Mouse (Mus musculus) limb, embryonic 14.5 days (tissue): ENCODE measurements around the gene Nacad. TPM values are rescaled to one million over a fixed set of nuclear protein-coding genes. Genes with fewer than 3 reads are reported as not detected.
A peak's percentile ranks its signal among the peaks of the same experiment; 100 is the strongest.
"Not testable (repeated sequence)": the region's sequence is repeated elsewhere in the genome, so short reads cannot be mapped to it uniquely, and the experiment has no call there.

Experiments used
- ATAC-seq: fragments of 200-750 bp; cut with Nextera tagmentation; 2 replicates; pipeline ENCODE4 v1.8.0; 2017; ENCODE audit warnings: low read depth, moderate number of reproducible peaks, moderate TSS enrichment; ENCODE audit not compliant: low FRiP score
- DNase-seq: peaks from one replicate; pipeline ENCODE4 v3.0.0-alpha.2; 2015; ENCODE audit warnings: low spot score
- H3K27ac ChIP-seq: fragments of 300-500 bp; sonication (generic); replicated peaks from 2 replicates; pipeline ENCODE4 v1.5.1; 2014; ENCODE audit warnings: low read depth, mild to moderate bottlenecking, low read length, moderate library complexity, mixed read lengths
- H3K27me3 ChIP-seq: fragments of 300-500 bp; sonication (generic); 2 replicates; pipeline ENCODE4 v1.6.1; 2014; ENCODE audit warnings: low read length, mixed read lengths; ENCODE audit not compliant: control insufficient read depth, insufficient read depth
- H3K36me3 ChIP-seq: fragments of 300-500 bp; sonication (generic); 2 replicates; pipeline ENCODE4 v1.6.1; 2014; ENCODE audit warnings: mild to moderate bottlenecking, low read length, moderate library complexity, mixed read lengths; ENCODE audit not compliant: control insufficient read depth, insufficient read depth
- H3K4me1 ChIP-seq: fragments of 300-500 bp; sonication (generic); 2 replicates; pipeline ENCODE4 v1.6.1; 2014; ENCODE audit warnings: antibody characterized with exemption, low read length, mixed read lengths; ENCODE audit not compliant: control insufficient read depth, insufficient read depth
- H3K4me2 ChIP-seq: fragments of 300-500 bp; sonication (generic); replicated peaks from 2 replicates; pipeline ENCODE4 v1.6.1; 2014; ENCODE audit warnings: low read depth, mild to moderate bottlenecking, low read length, moderate library complexity; ENCODE audit not compliant: severe bottlenecking
- H3K4me3 ChIP-seq: fragments of 300-500 bp; sonication (generic); replicated peaks from 2 replicates; pipeline ENCODE4 v1.5.1; 2014; ENCODE audit warnings: low read length
- H3K9ac ChIP-seq: fragments of 300-500 bp; sonication (generic); 2 replicates; pipeline ENCODE4 v1.6.1; 2014; ENCODE audit warnings: mild to moderate bottlenecking, low read depth, low read length, moderate library complexity; ENCODE audit not compliant: severe bottlenecking
- H3K9me3 ChIP-seq: fragments of 300-500 bp; sonication (generic); 2 replicates; pipeline ENCODE4 v1.6.1; 2016; ENCODE audit warnings: low read length; ENCODE audit not compliant: control insufficient read depth
- POLR2A ChIP-seq: fragments of 200-500 bp; IDR thresholded peaks from 2 replicates; pipeline ENCODE4 v1.8.0; 2012; ENCODE audit warnings: inconsistent platforms, mild to moderate bottlenecking, moderate library complexity, borderline replicate concordance; ENCODE audit not compliant: insufficient read depth, insufficient read length; ENCODE audit errors: extremely low read depth
- WGBS: fragments of 180-500 bp; shearing (Covaris S2); extraction: QIAGEN DNeasy Blood & Tissue Kit; methylation state at CpG from one replicate; pipeline ENCODE4 v1.1.7; 2014; 5-methylcytosine and 5-hydroxymethylcytosine counted together
- polyA plus RNA-seq, 2 experiments: library from polyadenylated mRNA; depleted of rRNA in 1 of 2; stranded (reverse) in 1 of 2; unstranded in 1 of 2; fragments of >200 nt; fragmentation: Nextera tagmentation in 1 of 2; extraction: Ambion mirVana in 1 of 2; gene quantifications; 2 replicates each; pipeline versions ENCODE4 v1.2.1 to v1.2.3; 2012 to 2014

Nacad gene
- polyA plus RNA-seq (2012; rRNA removed) (2.0 and 2.1 TPM in 2 replicates), polyA plus RNA-seq (2014; fragmentation: Nextera tagmentation; extraction: Ambion mirVana) (0.89 and 1.7 TPM in 2 replicates)

DNA sequence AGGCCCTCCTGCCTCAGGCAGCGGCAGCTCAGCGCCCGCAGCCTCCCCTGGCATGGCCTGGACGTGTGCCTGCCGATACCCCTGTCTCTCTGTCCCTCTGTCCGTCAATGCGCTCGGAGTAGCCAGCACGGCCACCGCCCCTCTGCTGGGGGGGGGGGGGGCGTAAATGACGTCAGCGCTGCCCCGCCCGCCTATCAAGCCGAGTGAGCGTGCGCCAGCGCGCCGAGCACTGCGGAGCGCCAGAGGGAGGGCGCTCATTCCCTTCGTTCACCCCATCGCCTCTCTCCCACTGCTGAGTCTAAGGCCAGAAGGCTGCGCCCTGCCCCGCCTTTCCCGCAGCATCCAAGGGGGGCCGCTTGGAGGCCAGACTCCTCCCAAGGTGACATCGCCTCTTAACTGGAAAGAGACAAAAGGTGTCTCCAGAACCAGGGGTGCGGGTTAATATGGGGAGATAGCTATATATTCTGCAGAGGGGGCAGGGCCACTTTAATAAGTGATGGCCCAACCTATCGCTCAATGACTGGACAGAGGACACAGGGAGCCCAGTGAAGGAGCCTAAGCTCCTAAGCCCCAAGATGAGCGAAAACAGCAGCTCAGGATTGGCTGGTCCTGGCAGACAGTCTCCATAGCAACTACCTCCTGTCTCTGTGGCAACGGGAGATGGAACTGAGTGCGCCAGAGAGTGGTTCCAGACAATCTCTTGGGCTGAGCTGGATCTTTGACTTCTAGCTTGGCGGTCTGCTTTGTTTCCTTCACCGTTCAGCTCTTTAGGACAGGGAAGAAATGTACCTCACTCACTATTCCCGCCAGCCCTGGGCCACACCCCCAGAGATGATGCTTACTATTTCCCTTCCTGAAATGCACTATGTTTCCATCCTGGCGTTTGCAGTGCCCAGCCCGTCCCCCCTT, at the start of gene Nacad:
Gene Nacad (minus strand): TSS at position 563 of the 909 bp plus-strand sequence.
- Histone ChIP-seq H3K27ac (no peak within 1 kb of the TSS), H3K4me2 (peak within 1 kb of the TSS; percentile 71), H3K27me3 (peaks cover 21% of the 10 kb centered on the region; the same call in 1 of the 2 replicates), H3K4me1 (peaks cover 15% of the 10 kb centered on the region; the same call in 1 of the 2 replicates), H3K36me3 (0 out of 2 replicates have a peak, but pooled peaks cover 2% of the 10 kb centered on the region), H3K9ac (peak within 1 kb of the TSS; percentile 52), H3K4me3 (peak within 1 kb of the TSS; percentile 40), H3K9me3 (no peaks in the 10 kb centered on the region)
- 11% methylated on average over 23 of the region's 41 CpGs for WGBS
- ATAC-seq = peak; percentile 53
- DNase-seq = peak; percentile 48
- TF ChIP-seq POLR2A = no peak

DNA sequence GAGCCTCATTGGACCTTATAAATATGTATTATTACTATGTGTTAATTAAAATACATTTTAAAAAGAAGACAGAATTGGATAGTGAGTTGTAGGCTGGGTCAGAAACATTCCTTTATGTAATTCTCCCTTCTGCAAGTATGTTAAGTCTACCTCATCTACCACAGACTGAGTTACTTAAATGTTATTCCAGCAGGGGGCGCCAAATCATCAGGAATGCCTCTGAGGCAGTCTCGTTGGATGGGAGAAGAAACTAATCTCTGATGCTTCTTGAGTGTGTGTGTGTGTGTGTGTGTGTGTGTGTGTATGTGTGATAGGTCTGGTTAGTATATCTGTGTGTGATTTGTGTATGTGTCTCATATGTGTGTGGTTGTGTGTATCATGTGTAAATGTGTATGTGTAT, 49.0 kb upstream of the Nacad start:
- TF ChIP-seq POLR2A = no peak
- no peaks in the 10 kb centered on the region for H3K27me3 ChIP-seq
- no peaks in the 10 kb centered on the region for H3K9me3 ChIP-seq
- no peaks in the 10 kb centered on the region for H3K36me3 ChIP-seq
- WGBS = 4% methylated on average over 2 of the region's 2 CpGs
- DNase-seq = peak; percentile 89
- H3K9ac ChIP-seq = no peak overlapping the region
- no peak overlapping the region for H3K4me3 ChIP-seq
- H3K4me2 ChIP-seq = no peak overlapping the region
- no peaks in the 10 kb centered on the region for H3K4me1 ChIP-seq
- peak; percentile 77; the same call in 1 of the 2 replicates for ATAC-seq
- no peak overlapping the region for H3K27ac ChIP-seq

DNA sequence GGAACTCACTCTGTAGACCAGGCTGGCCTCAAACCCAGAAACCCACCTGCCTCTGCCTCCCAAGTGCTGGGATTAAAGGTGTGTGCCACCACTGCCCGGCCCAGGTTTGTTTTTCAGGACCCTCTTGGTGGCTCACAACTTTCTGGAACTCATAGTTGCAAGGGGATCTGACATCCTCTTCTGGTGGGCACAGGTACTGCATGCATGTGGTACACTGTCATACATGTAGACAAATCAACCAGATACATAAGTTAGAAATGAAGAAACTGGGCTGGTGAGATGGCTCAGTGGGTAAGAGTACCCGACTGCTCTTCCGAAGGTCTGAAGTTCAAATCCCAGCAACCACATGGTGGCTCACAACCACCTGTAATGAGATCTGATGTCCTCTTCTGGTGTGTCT, 47.1 kb upstream of the Nacad start:
- ATAC-seq, DNase-seq: not testable (repeated sequence)

DNA sequence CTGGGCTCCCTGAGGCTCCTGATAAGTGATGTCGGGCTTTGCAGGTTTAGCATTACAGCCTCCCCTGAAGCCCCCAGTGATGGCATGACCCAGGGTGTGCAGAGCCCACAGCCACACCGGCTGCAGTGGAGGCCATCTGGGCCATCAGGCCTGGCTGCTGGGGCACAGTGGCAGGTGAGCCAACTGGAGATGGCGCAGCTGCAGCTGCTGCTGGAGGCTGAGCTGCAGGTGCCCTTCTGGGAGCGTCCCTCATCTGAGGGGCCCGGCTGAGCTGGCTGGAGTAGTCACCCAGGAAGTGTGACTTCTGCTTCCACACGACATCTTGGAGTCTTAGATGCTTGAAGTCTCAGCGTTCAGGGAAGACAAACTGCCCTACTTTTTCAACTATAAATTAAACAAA, 44.7 kb upstream of the Nacad start:
- Histone ChIP-seq H3K4me3 (no peak overlapping the region), H3K9ac (no peak overlapping the region), H3K4me2 (no peak overlapping the region), H3K36me3 (no peaks in the 10 kb centered on the region), H3K4me1 (no peaks in the 10 kb centered on the region), H3K27me3 (no peaks in the 10 kb centered on the region), H3K9me3 (no peaks in the 10 kb centered on the region), H3K27ac (no peak overlapping the region)
- no peak for ATAC-seq
- no peak for TF ChIP-seq POLR2A
- no peak for DNase-seq
- 61% methylated on average over 7 of the region's 7 CpGs for WGBS

More for the DNA sequence above, 47.1 kb upstream of the Nacad start:
- not testable (repeated sequence) for H3K4me3 ChIP-seq, H3K27ac ChIP-seq, H3K36me3 ChIP-seq, H3K27me3 ChIP-seq, H3K4me1 ChIP-seq, H3K9ac ChIP-seq, H3K9me3 ChIP-seq, H3K4me2 ChIP-seq
- WGBS = 68% methylated on average over 3 of the region's 3 CpGs

DNA sequence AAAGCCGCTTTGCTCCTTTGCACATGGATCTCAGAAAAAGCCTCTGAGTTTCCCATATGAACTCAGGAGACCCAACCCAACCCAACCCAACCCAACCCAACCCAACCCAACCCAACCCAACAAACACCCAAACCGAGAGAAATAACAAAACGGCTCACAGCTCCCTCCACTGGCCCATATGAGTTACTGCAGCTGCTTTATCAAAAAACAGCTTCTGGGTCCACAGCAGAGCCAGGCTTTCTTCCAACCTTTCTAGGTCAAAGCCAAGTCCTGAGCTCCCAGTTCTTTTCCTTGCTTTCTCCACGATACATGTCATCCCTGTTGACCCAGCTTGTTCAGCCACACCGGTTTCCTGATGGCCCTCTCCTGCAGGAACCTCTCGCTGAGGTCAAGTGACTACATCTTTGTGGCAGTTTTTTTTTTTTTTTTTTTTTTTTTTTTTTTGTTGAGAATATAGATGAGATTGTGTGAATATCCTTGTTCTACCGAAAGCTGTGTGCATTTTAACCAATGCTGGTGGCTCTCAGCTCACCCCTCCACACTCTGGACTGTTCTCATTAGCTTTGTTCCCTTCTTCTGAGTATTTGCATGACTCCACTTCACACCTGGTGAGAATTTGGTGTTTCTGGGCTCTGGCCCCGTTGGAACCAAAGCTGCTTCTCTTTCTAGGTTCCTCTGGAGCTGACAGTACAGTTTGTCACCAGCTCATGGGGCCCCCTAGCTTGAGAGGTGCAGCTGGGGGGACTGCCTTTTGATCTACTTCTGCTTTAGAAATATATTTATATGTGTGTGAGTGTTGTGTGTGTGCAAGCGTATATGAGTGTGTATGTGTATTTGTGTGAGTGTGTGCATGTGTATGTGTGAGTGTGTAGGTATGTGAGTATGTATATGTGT, 42.2 kb upstream of the Nacad start:
- Histone ChIP-seq H3K27ac (no peak overlapping the region), H3K36me3 (no peaks in the 10 kb centered on the region), H3K9ac (no peak overlapping the region), H3K4me1 (no peaks in the 10 kb centered on the region), H3K27me3 (no peaks in the 10 kb centered on the region), H3K9me3 (no peaks in the 10 kb centered on the region), H3K4me3 (no peak overlapping the region), H3K4me2 (no peak overlapping the region)
- ATAC-seq (no peak), DNase-seq (no peak)
- 61% methylated on average over 9 of the region's 9 CpGs for WGBS
- no peak for TF ChIP-seq POLR2A
